Mouse (Mus musculus): ENCODE data around the gene Clta. TPM values are rescaled to one million over a fixed set of nuclear protein-coding genes. Genes with fewer than 3 reads are reported as not detected.

Clta gene
- polyA plus RNA-seq, 1 experiment from 2014 or later, result 237 TPM

DNA sequence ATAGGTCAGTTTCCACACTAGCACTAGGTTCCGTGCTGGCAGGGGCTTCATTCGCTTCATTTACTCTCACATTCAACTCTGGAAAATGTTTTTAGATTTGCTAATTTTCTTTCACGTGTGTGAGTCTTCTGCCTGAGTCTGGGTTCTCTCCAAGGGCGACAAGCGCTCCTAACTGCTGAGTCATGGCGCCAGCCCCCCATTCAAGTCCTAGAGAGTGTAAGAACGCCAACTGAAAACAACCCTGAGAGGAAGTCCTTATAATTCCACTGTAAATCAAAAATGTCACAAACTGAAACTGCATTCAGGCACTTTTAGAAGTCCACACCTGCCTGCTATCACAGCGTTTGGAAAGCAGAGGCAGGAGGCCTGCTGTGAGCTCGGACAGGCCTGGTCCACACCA is 57.8 kb downstream of the Clta start:
- H3K4me3 ChIP-seq (ENCODE audit: low read depth, low read length), result no peak overlapping the region
- 0 out of 2 replicates have a peak, but pooled peaks cover 4% of the 10 kb centered on the region for H3K4me1 ChIP-seq (ENCODE audit: insufficient read depth)
- H3K9me3 ChIP-seq (ENCODE audit: low read depth, low read length), result no peaks in the 10 kb centered on the region
- WGBS, result 62% methylated on average over 9 of the region's 9 CpGs
- ATAC-seq (ENCODE audit: insufficient read depth) (no peak), DNase-seq (no peak)
- TF ChIP-seq CTCF (IDR thresholded peaks at IDR 0.05; ENCODE audit: low read depth), result no peak
- no peaks in the 10 kb centered on the region for H3K27me3 ChIP-seq (ENCODE audit: insufficient read depth, low read length)
- no peak overlapping the region for H3K9ac ChIP-seq
- no peak overlapping the region for H3K4me2 ChIP-seq
- no peak overlapping the region for H3K27ac ChIP-seq (ENCODE audit: low read depth)
- H3K36me3 ChIP-seq (ENCODE audit: insufficient read depth), result peaks cover 20% of the 10 kb centered on the region

DNA sequence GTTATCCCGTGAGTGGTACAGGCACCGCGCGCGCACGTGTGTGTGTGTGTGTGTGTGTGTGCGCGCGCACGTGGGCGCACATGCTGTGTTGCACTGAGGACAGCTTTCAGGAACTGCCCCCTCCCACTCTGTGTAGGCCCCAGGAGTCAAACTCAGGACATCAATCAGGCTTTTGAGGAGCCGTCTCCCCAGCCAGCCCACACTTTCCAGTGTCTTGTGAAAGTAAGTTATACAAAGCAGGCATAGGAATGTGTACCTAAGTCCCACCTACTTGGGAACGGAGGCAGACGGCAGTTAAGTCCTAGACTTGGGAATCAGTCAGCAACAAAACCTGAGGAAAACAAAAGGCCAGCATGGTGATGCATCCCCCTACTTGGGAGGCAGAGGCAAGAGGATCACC is 58.6 kb downstream of the Clta start:
- 83% methylated on average over 14 of the region's 14 CpGs for WGBS
- no peak for ATAC-seq (ENCODE audit: insufficient read depth)

DNA sequence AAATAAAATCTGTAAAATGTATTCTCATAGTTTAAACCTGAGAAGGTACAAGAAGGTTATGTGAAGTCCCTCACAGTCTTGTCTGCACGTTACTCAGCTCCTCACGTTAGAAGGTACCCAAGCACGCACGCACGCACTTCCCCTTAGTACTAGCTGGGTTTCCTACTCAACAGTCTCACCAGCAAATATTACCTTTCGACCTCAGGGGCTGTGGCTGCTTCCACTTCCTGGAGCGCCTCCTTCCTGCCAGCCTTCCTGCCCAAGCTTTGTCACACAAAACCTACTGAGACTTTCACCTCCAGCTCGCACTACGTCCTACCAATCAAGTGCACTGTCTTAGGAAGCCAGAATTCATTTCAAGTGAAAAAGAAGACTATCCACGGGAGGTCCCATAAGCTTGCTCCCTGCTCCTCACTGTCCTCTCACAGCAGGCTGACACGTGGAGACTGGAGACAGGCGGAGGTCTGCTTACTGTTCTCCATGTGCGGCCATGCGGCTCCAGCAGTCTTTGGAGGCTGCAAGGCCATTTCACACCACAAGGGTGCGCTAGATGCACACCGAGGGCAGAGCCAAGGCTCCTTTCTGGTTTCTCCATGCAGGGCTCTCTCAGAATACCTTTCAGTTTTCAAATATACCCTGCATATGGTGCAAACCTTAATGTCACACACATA is 61.2 kb downstream of the Clta start:
- TF ChIP-seq CTCF (IDR thresholded peaks at IDR 0.05; ENCODE audit: low read depth), result peak; percentile 99
- Histone ChIP-seq H3K27ac (ENCODE audit: low read depth) (peak overlapping the region; percentile 66), H3K27me3 (ENCODE audit: insufficient read depth, low read length) (no peaks in the 10 kb centered on the region), H3K9me3 (ENCODE audit: low read depth, low read length) (no peaks in the 10 kb centered on the region), H3K4me2 (peak overlapping the region; percentile 51), H3K9ac (peak overlapping the region; percentile 30; the same call in 1 of the 2 replicates), H3K4me1 (ENCODE audit: insufficient read depth) (peaks cover 10% of the 10 kb centered on the region; the same call in 1 of the 2 replicates), H3K36me3 (ENCODE audit: insufficient read depth) (peaks cover 5% of the 10 kb centered on the region), H3K4me3 (ENCODE audit: low read depth, low read length) (no peak overlapping the region)
- ATAC-seq (ENCODE audit: insufficient read depth), result peak; percentile 82
- WGBS, result 26% methylated on average over 16 of the region's 16 CpGs
- peak; percentile 98 for DNase-seq

More for the DNA sequence above, 58.6 kb downstream of the Clta start:
- no peaks in the 10 kb centered on the region for H3K27me3 ChIP-seq (ENCODE audit: insufficient read depth, low read length)
- H3K9ac ChIP-seq, result no peak overlapping the region
- TF ChIP-seq CTCF (IDR thresholded peaks at IDR 0.05; ENCODE audit: low read depth), result no peak
- no peak overlapping the region for H3K4me3 ChIP-seq (ENCODE audit: low read depth, low read length)
- H3K4me2 ChIP-seq, result no peak overlapping the region
- peaks cover 16% of the 10 kb centered on the region for H3K36me3 ChIP-seq (ENCODE audit: insufficient read depth)
- H3K4me1 ChIP-seq (ENCODE audit: insufficient read depth), result 0 out of 2 replicates have a peak, but pooled peaks cover 4% of the 10 kb centered on the region
- H3K27ac ChIP-seq (ENCODE audit: low read depth), result no peak overlapping the region
- no peaks in the 10 kb centered on the region for H3K9me3 ChIP-seq (ENCODE audit: low read depth, low read length)
- no peak for DNase-seq

DNA sequence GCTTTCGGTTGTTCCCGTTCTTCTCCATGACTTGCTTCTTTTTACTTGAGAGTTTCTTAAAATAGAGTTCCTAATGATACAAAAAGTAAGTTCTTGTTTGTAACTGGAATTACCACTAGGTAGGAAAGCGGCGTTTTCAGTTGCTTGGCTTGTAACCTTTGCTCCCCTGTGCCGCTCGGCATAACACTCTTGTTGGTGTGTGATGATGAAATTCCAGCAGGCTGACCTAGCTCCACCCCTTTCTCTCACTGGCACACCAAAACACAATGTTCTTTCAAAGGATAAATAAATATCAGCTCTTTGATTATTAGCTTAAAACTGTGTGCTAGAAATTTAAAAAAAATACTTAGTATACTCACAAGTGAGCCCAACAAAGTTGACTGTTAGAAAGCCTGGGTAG is 62.6 kb downstream of the Clta start:
- no peaks in the 10 kb centered on the region for H3K9me3 ChIP-seq (ENCODE audit: low read depth, low read length)
- DNase-seq (no peak), ATAC-seq (ENCODE audit: insufficient read depth) (no peak)
- no peak overlapping the region for H3K9ac ChIP-seq
- no peak overlapping the region for H3K27ac ChIP-seq (ENCODE audit: low read depth)
- 67% methylated on average over 6 of the region's 6 CpGs for WGBS
- no peaks in the 10 kb centered on the region for H3K27me3 ChIP-seq (ENCODE audit: insufficient read depth, low read length)
- H3K4me1 ChIP-seq (ENCODE audit: insufficient read depth), result peaks cover 15% of the 10 kb centered on the region; the same call in 1 of the 2 replicates
- H3K4me2 ChIP-seq, result no peak overlapping the region
- no peak overlapping the region for H3K4me3 ChIP-seq (ENCODE audit: low read depth, low read length)
- peaks cover 5% of the 10 kb centered on the region for H3K36me3 ChIP-seq (ENCODE audit: insufficient read depth)
- TF ChIP-seq CTCF (IDR thresholded peaks at IDR 0.05; ENCODE audit: low read depth), result no peak

DNA sequence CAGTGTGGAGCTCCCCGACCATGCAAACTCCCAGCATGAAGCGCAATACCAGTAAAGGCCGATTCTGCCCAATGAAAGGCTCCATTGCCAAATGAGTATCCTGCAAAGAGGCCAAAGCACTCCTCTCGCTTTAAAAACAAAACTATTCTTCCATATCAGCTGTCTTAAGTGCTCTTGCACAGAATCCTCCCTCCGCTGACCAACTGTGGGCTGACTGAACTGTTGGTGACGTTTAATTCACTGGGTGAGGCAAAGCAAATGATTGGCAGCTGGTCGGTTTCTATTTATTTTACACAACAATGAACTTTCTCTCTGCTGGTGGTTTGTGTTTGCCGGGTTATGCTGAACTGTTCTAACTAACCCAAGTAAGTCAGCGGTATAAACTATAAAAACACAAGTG is 64.5 kb downstream of the Clta start:
- Histone ChIP-seq H3K36me3 (ENCODE audit: insufficient read depth) (no peaks in the 10 kb centered on the region), H3K4me3 (ENCODE audit: low read depth, low read length) (no peak overlapping the region), H3K4me1 (ENCODE audit: insufficient read depth) (peaks cover 17% of the 10 kb centered on the region; the same call in 1 of the 2 replicates), H3K4me2 (no peak overlapping the region; the same call in 1 of the 2 replicates), H3K27ac (ENCODE audit: low read depth) (no peak overlapping the region), H3K9ac (no peak overlapping the region), H3K27me3 (ENCODE audit: insufficient read depth, low read length) (no peaks in the 10 kb centered on the region), H3K9me3 (ENCODE audit: low read depth, low read length) (no peaks in the 10 kb centered on the region)
- ATAC-seq (ENCODE audit: insufficient read depth), result no peak
- DNase-seq, result peak; percentile 32
- TF ChIP-seq CTCF (IDR thresholded peaks at IDR 0.05; ENCODE audit: low read depth), result no peak
- WGBS, result 44% methylated on average over 9 of the region's 9 CpGs

DNA sequence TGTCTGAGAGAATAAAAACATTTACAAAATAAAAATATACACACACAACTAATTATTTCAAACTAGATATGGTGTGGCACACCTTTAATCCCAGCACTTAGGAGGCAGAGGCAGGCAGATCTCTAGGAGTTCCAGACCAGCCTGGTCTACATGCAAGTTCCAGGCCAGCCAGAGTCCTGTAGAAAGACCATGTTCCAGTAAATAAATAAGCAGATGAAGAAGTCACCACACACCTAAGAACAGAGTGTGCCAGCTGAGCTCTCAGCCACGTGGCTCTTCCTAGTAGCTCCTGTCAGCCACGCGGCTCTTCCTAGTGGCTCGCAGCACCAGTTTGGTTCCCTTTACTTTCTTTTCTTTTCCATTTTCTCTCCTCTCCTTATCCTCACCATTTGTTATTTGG is 65.2 kb downstream of the Clta start:
- TF ChIP-seq CTCF (IDR thresholded peaks at IDR 0.05; ENCODE audit: low read depth), result no peak
- 93% methylated on average over 4 of the region's 4 CpGs for WGBS

DNA sequence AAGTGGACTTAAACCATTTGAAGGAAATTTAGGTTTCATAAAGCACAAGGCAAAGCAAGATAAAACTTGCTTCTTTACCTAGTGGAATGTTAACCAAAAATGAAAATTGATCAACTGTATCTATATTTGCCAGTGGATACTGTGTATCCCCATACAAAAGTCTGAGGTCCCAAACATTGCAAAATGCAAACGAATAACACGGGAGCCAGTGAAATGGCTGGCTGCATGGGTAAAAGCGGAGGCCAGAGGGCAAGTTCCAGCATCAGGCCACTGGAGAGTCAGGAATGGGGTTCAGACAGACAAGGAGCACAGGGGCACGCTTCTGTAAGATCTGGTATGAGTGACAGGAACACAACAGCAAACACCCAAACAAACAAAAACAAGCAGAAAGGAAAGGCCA is 66.4 kb downstream of the Clta start:
- H3K4me2 ChIP-seq, result peak overlapping the region; percentile 70
- TF ChIP-seq CTCF (IDR thresholded peaks at IDR 0.05; ENCODE audit: low read depth), result no peak
- no peak overlapping the region for H3K9ac ChIP-seq
- no peaks in the 10 kb centered on the region for H3K27me3 ChIP-seq (ENCODE audit: insufficient read depth, low read length)
- 76% methylated on average over 4 of the region's 4 CpGs for WGBS
- no peaks in the 10 kb centered on the region for H3K9me3 ChIP-seq (ENCODE audit: low read depth, low read length)
- peak overlapping the region; percentile 87; the same call in 1 of the 2 replicates for H3K4me3 ChIP-seq (ENCODE audit: low read depth, low read length)
- DNase-seq (no peak), ATAC-seq (ENCODE audit: insufficient read depth) (no peak)
- H3K27ac ChIP-seq (ENCODE audit: low read depth), result no peak overlapping the region
- peaks cover 13% of the 10 kb centered on the region; the same call in 1 of the 2 replicates for H3K4me1 ChIP-seq (ENCODE audit: insufficient read depth)
- no peaks in the 10 kb centered on the region for H3K36me3 ChIP-seq (ENCODE audit: insufficient read depth)

More for the DNA sequence above, 65.2 kb downstream of the Clta start:
- Histone ChIP-seq H3K27me3 (ENCODE audit: insufficient read depth, low read length) (no peaks in the 10 kb centered on the region), H3K9ac (no peak overlapping the region), H3K36me3 (ENCODE audit: insufficient read depth) (no peaks in the 10 kb centered on the region), H3K27ac (ENCODE audit: low read depth) (no peak overlapping the region), H3K4me2 (no peak overlapping the region), H3K9me3 (ENCODE audit: low read depth, low read length) (no peaks in the 10 kb centered on the region), H3K4me3 (ENCODE audit: low read depth, low read length) (no peak overlapping the region), H3K4me1 (ENCODE audit: insufficient read depth) (peaks cover 17% of the 10 kb centered on the region; the same call in 1 of the 2 replicates)
- DNase-seq (no peak), ATAC-seq (ENCODE audit: insufficient read depth) (no peak)

Measured in lung, embryonic 14.5 days (tissue).